Mouse (Mus musculus): ENCODE results near the gene Cma1.

- TF ChIP-seq CTCF (conservative IDR thresholded peaks at IDR 0.05; ENCODE audit: low read length): no peak
- no peak for TF ChIP-seq POU5F1 (IDR thresholded peaks at IDR 0.05; ENCODE audit: borderline replicate concordance, low read length)
- no peak for TF ChIP-seq NANOG (IDR thresholded peaks at IDR 0.05; ENCODE audit: borderline replicate concordance, low read length)
Measured at GRCm38 (mm10) chr14:55899701-55900413, 44.6 kb downstream of the Cma1 start, which contains the start of gene Sdr39u1.

All from E14TG2a.4 (cell line).